Mouse (Mus musculus): ENCODE measurements at regions not wholly inside any gene's neighbourhood (a gene's known extent, or its start where the extent isn't known, plus 50 kb on each side); places are given as distances from the start of the nearest gene placed in this dataset.

- TF ChIP-seq CTCF (IDR thresholded peaks at IDR 0.05; ENCODE audit: low read depth) (no peak), EP300 (IDR thresholded peaks at IDR 0.05; ENCODE audit: low read depth) (no peak)
Measured at GRCm38 (mm10) chr8:89721684-89722305, 626.3 kb downstream of the Tox3 start.
